Mouse (Mus musculus) E14TG2a.4 (cell line): ENCODE results near the gene Scpep1.

ENCODE experiments used
- H3K27me3 ChIP-seq: 2 replicates; pipeline ENCODE4 v1.6.1; 2014; ENCODE audit warnings: low read length, control low read depth; ENCODE audit not compliant: insufficient read depth
- H3K36me3 ChIP-seq: 2 replicates; pipeline ENCODE4 v1.6.1; 2014; ENCODE audit warnings: low read length, control low read depth; ENCODE audit not compliant: insufficient read depth
- H3K4me1 ChIP-seq: replicated peaks from 2 replicates; pipeline ENCODE4 v1.6.1; 2014; ENCODE audit warnings: low read depth, low read length, control low read depth
- H3K4me3 ChIP-seq: replicated peaks from 2 replicates; pipeline ENCODE4 v1.5.1; 2014; ENCODE audit warnings: mild to moderate bottlenecking, low read length
- H3K9me3 ChIP-seq: 2 replicates; pipeline ENCODE4 v1.6.1; 2014; ENCODE audit warnings: low read length, control low read depth
- CTCF ChIP-seq: conservative IDR thresholded peaks from 2 replicates; pipeline ENCODE4 v1.5.1; 2014; ENCODE audit warnings: low read length
- NANOG ChIP-seq: IDR thresholded peaks from 2 replicates; pipeline ENCODE4 v1.6.1; 2014; ENCODE audit warnings: borderline replicate concordance, low read length, mixed read lengths
- POU5F1 ChIP-seq: IDR thresholded peaks from 2 replicates; pipeline ENCODE4 v1.6.1; 2014; ENCODE audit warnings: low read length, borderline replicate concordance

Scpep1 gene

GRCm38 (mm10) chr11:88955217-88955969 lies at the start of gene Scpep1:
Gene Scpep1, minus strand, starts transcription at chr11:88955465.
- Histone ChIP-seq H3K27me3 (no peaks in the 10 kb centered on the region), H3K4me1 (peaks cover 32% of the 10 kb centered on the region), H3K9me3 (no peaks in the 10 kb centered on the region), H3K4me3 (peak within 1 kb of the TSS; percentile 84), H3K36me3 (peaks cover 22% of the 10 kb centered on the region)
- TF ChIP-seq POU5F1 (no peak), CTCF (peak; percentile 17; the same call in 1 of the 2 replicates)

- Histone ChIP-seq H3K4me1 (peaks cover 76% of the 10 kb centered on the region), H3K4me3 (peak overlapping the region; percentile 96), H3K27me3 (no peaks in the 10 kb centered on the region), H3K9me3 (no peaks in the 10 kb centered on the region), H3K36me3 (peaks cover 79% of the 10 kb centered on the region)
- no peak for TF ChIP-seq POU5F1
- TF ChIP-seq NANOG, result no peak
- TF ChIP-seq CTCF, result no peak
These were observed 48.5 kb upstream of the Scpep1 start for GRCm38 (mm10) chr11:89003726-89004125.

- H3K27me3 ChIP-seq, result no peaks in the 10 kb centered on the region
- H3K4me3 ChIP-seq, result peak overlapping the region; percentile 96
- H3K4me1 ChIP-seq, result peaks cover 75% of the 10 kb centered on the region
- H3K36me3 ChIP-seq, result peaks cover 72% of the 10 kb centered on the region
- H3K9me3 ChIP-seq, result no peaks in the 10 kb centered on the region
- TF ChIP-seq POU5F1, result no peak
- TF ChIP-seq CTCF, result no peak
- TF ChIP-seq NANOG, result peak; percentile 12; the same call in 1 of the 2 replicates
These were observed 47.8 kb upstream of the Scpep1 start for GRCm38 (mm10) chr11:89003078-89003477.

- Histone ChIP-seq H3K4me1 (peaks cover 79% of the 10 kb centered on the region), H3K27me3 (no peaks in the 10 kb centered on the region), H3K36me3 (peaks cover 68% of the 10 kb centered on the region), H3K4me3 (peak overlapping the region; percentile 96), H3K9me3 (no peaks in the 10 kb centered on the region)
- TF ChIP-seq NANOG (no peak), POU5F1 (no peak), CTCF (no peak)
These were observed 47.4 kb upstream of the Scpep1 start for GRCm38 (mm10) chr11:89002621-89003020.

- TF ChIP-seq CTCF, result no peak
- no peak for TF ChIP-seq NANOG
- TF ChIP-seq POU5F1, result no peak
These were observed 46.8 kb upstream of the Scpep1 start for GRCm38 (mm10) chr11:89002068-89002467.

GRCm38 (mm10) chr11:89001569-89001968 lies 46.3 kb upstream of the Scpep1 start:
- Histone ChIP-seq H3K4me3 (peak overlapping the region; percentile 96), H3K4me1 (peaks cover 83% of the 10 kb centered on the region), H3K36me3 (peaks cover 60% of the 10 kb centered on the region), H3K27me3 (no peaks in the 10 kb centered on the region), H3K9me3 (no peaks in the 10 kb centered on the region)
- TF ChIP-seq NANOG (no peak), POU5F1 (no peak), CTCF (no peak)

More at GRCm38 (mm10) chr11:89002068-89002467, 46.8 kb upstream of the Scpep1 start:
- H3K27me3 ChIP-seq, result no peaks in the 10 kb centered on the region
- peak overlapping the region; percentile 96 for H3K4me3 ChIP-seq
- no peaks in the 10 kb centered on the region for H3K9me3 ChIP-seq
- H3K4me1 ChIP-seq, result peaks cover 79% of the 10 kb centered on the region
- peaks cover 63% of the 10 kb centered on the region for H3K36me3 ChIP-seq

- no peaks in the 10 kb centered on the region for H3K9me3 ChIP-seq
- H3K36me3 ChIP-seq, result peaks cover 49% of the 10 kb centered on the region
- TF ChIP-seq POU5F1, result no peak
- TF ChIP-seq NANOG, result no peak
- no peak for TF ChIP-seq CTCF
- H3K4me1 ChIP-seq, result peaks cover 83% of the 10 kb centered on the region
- peak overlapping the region; percentile 96 for H3K4me3 ChIP-seq
- no peaks in the 10 kb centered on the region for H3K27me3 ChIP-seq
These were observed 45.2 kb upstream of the Scpep1 start for GRCm38 (mm10) chr11:89000527-89000819.

GRCm38 (mm10) chr11:88999723-89000526 lies 44.7 kb upstream of the Scpep1 start:
- Histone ChIP-seq H3K4me3 (peak overlapping the region; percentile 96), H3K27me3 (no peaks in the 10 kb centered on the region), H3K36me3 (peaks cover 43% of the 10 kb centered on the region), H3K9me3 (no peaks in the 10 kb centered on the region), H3K4me1 (peaks cover 83% of the 10 kb centered on the region)
- TF ChIP-seq NANOG (no peak), CTCF (no peak), POU5F1 (no peak)
